Mouse (Mus musculus): Measurements from ENCODE around the gene Tcl1b2.
"Not testable (repeated sequence)": the region's sequence is repeated elsewhere in the genome, so short reads cannot be mapped to it uniquely, and the experiment has no call there.

Gene Tcl1b2

GRCm38 (mm10) chr12:105173366-105173765 is 27.6 kb downstream of the Tcl1b2 start:
- DNase-seq (ENCODE audit: low spot score in 2 of 2): no peak

- DNase-seq (ENCODE audit: low spot score in 2 of 2): peak; percentile 24 to 55
These were observed 28.5 kb downstream of the Tcl1b2 start for GRCm38 (mm10) chr12:105174318-105174717.

GRCm38 (mm10) chr12:105176044-105176443 is 30.2 kb downstream of the Tcl1b2 start, which contains the start of gene Tcl1b5:
Tcl1b5 (plus strand) TSS chr12:105176344.
- not testable (repeated sequence) for DNase-seq (ENCODE audit: low spot score in 2 of 2)

- not testable (repeated sequence) for DNase-seq (ENCODE audit: low spot score in 2 of 2)
These were observed 35.3 kb downstream of the Tcl1b2 start for GRCm38 (mm10) chr12:105181040-105181644.

GRCm38 (mm10) chr12:105188980-105189379 is 43.2 kb downstream of the Tcl1b2 start:
- not testable (repeated sequence) for DNase-seq (ENCODE audit: low spot score in 2 of 2)

- DNase-seq (ENCODE audit: low spot score in 2 of 2): not testable (repeated sequence)
These were observed 44.9 kb downstream of the Tcl1b2 start, which contains the start of gene Tcl1b3 for GRCm38 (mm10) chr12:105190743-105191142. Tcl1b3 (plus strand) TSS chr12:105191043.

- not testable (repeated sequence) for DNase-seq (ENCODE audit: low spot score in 2 of 2)
These were observed 54.1 kb downstream of the Tcl1b2 start for GRCm38 (mm10) chr12:105199684-105200497.

GRCm38 (mm10) chr12:105201657-105202056 is 55.8 kb downstream of the Tcl1b2 start, which contains the start of gene Tcl1b4:
Tcl1b4 (plus strand) TSS chr12:105201957.
- DNase-seq (ENCODE audit: low spot score in 2 of 2): not testable (repeated sequence)

Data from spleen, postnatal 14 days (tissue).